Mouse (Mus musculus): ENCODE data around the gene Col27a1.

DNA sequence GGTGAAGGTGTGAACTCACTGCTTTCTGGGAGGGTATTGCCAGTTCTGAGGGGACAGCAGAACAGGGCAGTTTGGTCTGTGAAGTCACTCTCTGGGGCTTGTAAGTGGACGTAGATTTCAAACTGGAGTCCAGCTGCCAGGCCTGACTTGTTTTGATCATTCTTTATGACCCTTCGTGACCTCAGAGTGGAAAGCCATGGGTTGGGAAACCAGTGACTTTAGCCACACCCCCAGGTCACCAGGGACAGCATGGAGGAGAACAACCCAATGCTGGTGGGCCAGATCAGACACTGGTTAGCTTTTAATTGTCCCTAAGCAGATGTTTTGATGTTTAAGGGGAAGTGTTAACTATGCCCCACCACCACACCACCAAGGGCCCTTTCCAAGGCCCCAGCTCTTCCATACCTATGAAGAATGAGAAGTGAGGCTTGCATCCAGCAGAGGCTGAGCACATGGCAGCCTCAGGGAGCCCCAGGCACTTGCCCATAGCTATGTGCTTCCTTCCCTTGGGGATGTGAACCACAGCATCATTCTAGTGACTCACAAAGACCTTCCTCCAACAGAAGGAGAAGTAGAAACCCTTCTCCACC lies 143.3 kb downstream of the Col27a1 start:
- TF ChIP-seq EP300 (IDR thresholded peaks at IDR 0.05; ENCODE audit: low read depth) = no peak
- no peak for TF ChIP-seq CTCF (IDR thresholded peaks at IDR 0.05; ENCODE audit: low read depth)

All from liver, postnatal 0 days (tissue).